Mouse (Mus musculus) midbrain, embryonic 12.5 days (tissue): ENCODE measurements around the gene Gm27021. TPM values are rescaled to one million over a fixed set of nuclear protein-coding genes. Genes with fewer than 3 reads are reported as not detected.
A peak's percentile ranks its signal among the peaks of the same experiment; 100 is the strongest.

Experiments
- ATAC-seq: fragments of 200-750 bp; cut with Nextera tagmentation; 2 replicates; pipeline ENCODE4 v1.8.0; 2017; ENCODE audit warnings: low read depth, moderate TSS enrichment, moderate library complexity; ENCODE audit not compliant: low FRiP score
- H3K27ac ChIP-seq: fragments of 300-500 bp; sonication (generic); replicated peaks from 2 replicates; pipeline ENCODE4 v1.5.1; 2016; ENCODE audit warnings: mild to moderate bottlenecking
- H3K27me3 ChIP-seq: fragments of 300-500 bp; sonication (generic); 2 replicates; pipeline ENCODE4 v1.6.1; 2016; ENCODE audit warnings: mild to moderate bottlenecking
- H3K36me3 ChIP-seq: fragments of 300-500 bp; sonication (generic); 2 replicates; pipeline ENCODE4 v1.6.1; 2016
- H3K4me1 ChIP-seq: fragments of 300-500 bp; sonication (generic); 2 replicates; pipeline ENCODE4 v1.6.1; 2016
- H3K4me2 ChIP-seq: fragments of 300-500 bp; sonication (generic); replicated peaks from 2 replicates; pipeline ENCODE4 v1.6.1; 2016; ENCODE audit warnings: mild to moderate bottlenecking, moderate library complexity
- H3K4me3 ChIP-seq: fragments of 300-500 bp; sonication (generic); 2 replicates; pipeline ENCODE4 v1.5.1; 2016; ENCODE audit warnings: mild to moderate bottlenecking
- H3K9ac ChIP-seq: fragments of 300-500 bp; sonication (generic); replicated peaks from 2 replicates; pipeline ENCODE4 v1.6.1; 2016; ENCODE audit warnings: mild to moderate bottlenecking, moderate library complexity
- H3K9me3 ChIP-seq: fragments of 300-500 bp; sonication (generic); 2 replicates; pipeline ENCODE4 v1.6.1; 2016; ENCODE audit warnings: mild to moderate bottlenecking
- WGBS: fragments of 180-500 bp; shearing (Covaris S2); methylation state at CpG from one replicate; pipeline ENCODE4 v1.1.7; 2016; 5-methylcytosine and 5-hydroxymethylcytosine counted together
- polyA plus RNA-seq: library from polyadenylated mRNA; unstranded; fragments of >200 nt; fragmentation: Nextera tagmentation; extraction: Ambion mirVana; gene quantifications from 2 replicates; pipeline ENCODE4 v1.2.1, GENCODE M21; 2016

The Gm27021 gene
- polyA plus RNA-seq, 1 experiment from 2014 or later, result 3.0 TPM

DNA sequence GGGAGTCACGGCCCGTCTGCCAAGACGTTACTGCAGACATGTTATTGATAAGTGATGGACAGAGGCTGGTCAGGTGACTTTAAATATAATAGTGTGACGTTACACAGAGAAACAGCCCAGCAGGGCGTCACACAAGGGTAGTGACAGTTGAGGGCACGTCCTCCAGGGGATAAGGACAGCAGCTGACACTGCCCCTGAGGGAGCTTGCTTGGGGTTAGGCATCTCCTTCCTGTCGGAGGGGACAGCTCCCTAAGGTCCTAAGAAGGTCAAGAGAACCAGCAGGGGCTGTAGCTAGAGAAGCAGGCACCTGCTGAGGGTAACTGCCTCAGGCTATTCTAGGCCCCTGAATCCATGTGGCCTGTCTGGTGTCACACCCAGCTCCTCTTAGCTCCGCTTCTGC lies 96.3 kb downstream of the Gm27021 start:
- no peak overlapping the region for H3K4me2 ChIP-seq
- H3K9ac ChIP-seq, result no peak overlapping the region
- H3K4me3 ChIP-seq, result no peak overlapping the region
- H3K4me1 ChIP-seq, result peaks cover 13% of the 10 kb centered on the region
- WGBS, result 81% methylated on average over 8 of the region's 8 CpGs
- no peak for ATAC-seq
- H3K9me3 ChIP-seq, result no peaks in the 10 kb centered on the region
- H3K27ac ChIP-seq, result no peak overlapping the region
- peaks cover 99% of the 10 kb centered on the region for H3K36me3 ChIP-seq
- H3K27me3 ChIP-seq, result no peaks in the 10 kb centered on the region

DNA sequence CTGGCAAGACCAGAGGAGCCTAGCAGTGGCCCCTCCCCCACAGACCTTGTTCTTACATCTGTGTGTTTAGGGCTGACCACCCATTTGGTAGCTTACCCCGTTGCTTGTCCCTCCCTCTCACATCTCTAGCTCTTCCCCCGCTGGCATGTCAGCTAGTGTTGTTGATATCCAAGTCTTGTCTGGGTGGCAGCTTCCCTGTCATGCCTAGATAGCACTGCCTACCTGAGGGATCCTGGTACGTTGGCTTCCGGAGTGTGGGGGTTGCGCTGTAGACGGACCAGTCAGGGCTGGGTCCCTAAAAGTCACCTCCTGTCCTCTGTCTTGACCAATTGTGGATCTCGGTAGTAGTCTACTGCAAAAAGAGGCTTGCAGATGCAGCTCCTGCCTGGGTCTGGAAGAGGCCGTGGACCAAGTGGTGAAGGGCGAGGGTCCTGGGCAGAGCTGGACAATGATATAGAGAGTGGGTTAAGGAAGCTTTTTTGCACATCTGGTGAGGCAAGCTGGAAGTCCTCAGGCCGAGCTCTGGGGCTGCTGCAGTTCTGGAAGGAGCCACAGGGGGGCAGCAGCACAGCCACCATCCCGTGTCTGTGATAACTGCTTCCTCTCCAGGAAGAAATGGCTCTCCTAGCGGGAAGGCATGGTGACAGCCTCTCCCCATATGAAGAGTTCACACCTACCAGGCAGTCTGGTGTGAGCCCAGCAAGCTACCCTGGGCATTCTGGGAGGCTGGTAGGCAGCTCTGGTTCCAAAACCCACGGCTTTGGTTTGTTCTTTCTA lies 97.8 kb downstream of the Gm27021 start:
- H3K36me3 ChIP-seq, result peaks cover 90% of the 10 kb centered on the region
- peak overlapping the region; percentile 46; the same call in 1 of the 2 replicates for H3K27ac ChIP-seq
- H3K4me1 ChIP-seq, result peaks cover 21% of the 10 kb centered on the region
- ATAC-seq, result no peak
- 63% methylated on average over 13 of the region's 13 CpGs for WGBS
- H3K9me3 ChIP-seq, result no peaks in the 10 kb centered on the region
- H3K9ac ChIP-seq, result no peak overlapping the region
- no peak overlapping the region for H3K4me2 ChIP-seq
- no peaks in the 10 kb centered on the region for H3K27me3 ChIP-seq
- H3K4me3 ChIP-seq, result no peak overlapping the region

DNA sequence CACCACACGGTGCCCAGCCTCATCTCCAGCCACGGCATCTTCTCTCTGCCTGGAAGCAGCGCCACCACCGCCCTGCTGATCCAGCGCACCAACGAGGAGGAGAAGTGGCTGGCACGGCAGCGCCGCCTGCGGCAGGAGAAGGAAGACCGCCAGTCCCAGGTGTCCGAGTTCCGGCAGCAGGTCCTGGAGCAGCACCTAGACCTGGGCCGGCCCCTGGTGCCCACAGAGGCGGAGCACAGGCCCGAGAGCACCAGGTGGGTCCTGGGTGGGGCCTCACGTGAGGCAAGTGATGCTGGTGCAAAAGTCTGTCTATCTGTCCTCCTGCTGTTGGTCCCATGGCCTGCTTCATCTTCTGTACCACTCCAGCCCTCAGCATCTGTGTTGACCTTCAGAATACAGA lies 98.8 kb downstream of the Gm27021 start:
- no peaks in the 10 kb centered on the region for H3K9me3 ChIP-seq
- WGBS, result 95% methylated on average over 17 of the region's 17 CpGs
- no peak overlapping the region for H3K4me2 ChIP-seq
- ATAC-seq, result no peak
- 0 out of 2 replicates have a peak overlapping the region, but pooled peaks have one; percentile 46 for H3K27ac ChIP-seq
- peaks cover 30% of the 10 kb centered on the region for H3K4me1 ChIP-seq
- no peak overlapping the region for H3K9ac ChIP-seq
- H3K27me3 ChIP-seq, result no peaks in the 10 kb centered on the region
- H3K4me3 ChIP-seq, result no peak overlapping the region
- H3K36me3 ChIP-seq, result peaks cover 80% of the 10 kb centered on the region

DNA sequence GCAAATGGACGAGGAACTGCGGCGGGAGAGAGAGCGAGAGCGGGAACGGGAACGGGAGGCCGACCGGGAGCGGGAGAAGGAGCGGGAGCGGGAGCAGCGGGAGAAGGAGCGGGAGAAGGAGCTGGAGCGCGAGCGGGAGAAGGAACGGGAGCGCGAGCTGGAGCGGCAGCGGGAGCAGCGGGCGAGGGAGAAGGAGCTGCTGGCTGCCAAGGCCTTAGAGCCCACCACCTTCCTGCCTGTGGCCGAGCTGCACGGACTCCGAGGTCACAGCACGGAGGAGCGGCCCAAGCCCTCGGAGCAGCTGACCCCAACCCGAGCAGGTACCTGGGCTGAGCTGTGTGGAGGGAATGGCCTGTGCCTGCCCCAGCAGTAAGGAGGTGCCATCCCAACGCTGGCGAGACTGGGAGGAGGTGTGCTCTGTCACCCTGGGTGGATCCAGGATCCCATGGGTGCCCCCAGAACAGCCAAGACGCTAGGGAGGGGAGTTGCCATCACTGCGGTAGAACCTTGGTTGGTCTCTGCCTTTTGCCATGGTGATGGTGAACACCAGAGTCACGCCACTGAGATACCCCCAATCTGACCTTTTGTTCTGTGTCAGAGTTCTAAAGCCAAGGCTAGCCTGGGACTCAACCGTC lies 99.6 kb downstream of the Gm27021 start:
- no peak for ATAC-seq
- 95% methylated on average over 37 of the region's 37 CpGs for WGBS
- H3K4me3 ChIP-seq, result no peak overlapping the region
- no peak overlapping the region for H3K4me2 ChIP-seq
- peaks cover 72% of the 10 kb centered on the region for H3K36me3 ChIP-seq
- H3K27me3 ChIP-seq, result no peaks in the 10 kb centered on the region
- peaks cover 39% of the 10 kb centered on the region for H3K4me1 ChIP-seq
- no peaks in the 10 kb centered on the region for H3K9me3 ChIP-seq
- H3K9ac ChIP-seq, result no peak overlapping the region
- H3K27ac ChIP-seq, result peak overlapping the region; percentile 2

DNA sequence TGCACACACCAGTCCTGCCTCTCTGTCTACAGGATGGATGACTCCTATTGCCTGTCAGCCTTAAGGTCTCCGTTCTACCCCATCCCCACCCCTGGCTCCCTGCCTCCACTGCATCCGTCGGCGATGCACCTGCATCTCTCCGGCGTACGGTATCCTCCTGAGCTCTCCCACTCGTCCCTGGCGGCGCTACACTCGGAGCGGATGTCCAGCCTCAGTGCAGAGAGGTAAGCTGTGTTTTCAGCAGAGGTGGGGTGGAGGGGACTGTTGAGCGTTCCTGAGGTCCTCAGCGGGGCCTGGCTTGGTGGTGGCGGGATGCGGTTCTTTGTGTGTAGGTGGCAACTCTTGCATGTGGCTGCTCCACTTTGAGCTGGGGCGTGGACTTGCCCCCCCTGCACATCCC lies 100.1 kb downstream of the Gm27021 start:
- no peak for ATAC-seq
- WGBS, result 97% methylated on average over 17 of the region's 17 CpGs
- Histone ChIP-seq H3K9me3 (no peaks in the 10 kb centered on the region), H3K9ac (no peak overlapping the region), H3K4me1 (peaks cover 44% of the 10 kb centered on the region), H3K27me3 (no peaks in the 10 kb centered on the region), H3K4me3 (no peak overlapping the region), H3K36me3 (peaks cover 66% of the 10 kb centered on the region), H3K4me2 (no peak overlapping the region), H3K27ac (peak overlapping the region; percentile 2)

DNA sequence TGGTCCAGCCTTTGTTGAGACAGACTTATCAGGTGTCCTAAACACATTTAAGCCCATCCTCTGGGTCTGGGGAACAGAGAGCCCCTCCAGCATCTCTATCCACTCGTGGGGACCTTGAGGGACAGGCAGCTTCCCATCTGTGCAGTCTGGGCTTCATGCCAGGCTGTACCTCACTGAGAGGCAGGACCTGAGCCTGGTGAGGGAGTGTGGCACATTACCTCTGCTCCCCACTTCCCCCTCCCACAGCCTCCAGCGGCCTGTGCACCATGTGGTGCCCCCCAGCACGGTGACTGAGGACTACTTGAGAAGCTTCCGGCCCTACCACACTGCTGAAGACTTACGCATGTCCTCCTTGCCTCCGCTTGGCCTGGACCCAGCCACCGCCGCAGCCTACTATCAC lies 101.2 kb downstream of the Gm27021 start:
- peaks cover 55% of the 10 kb centered on the region for H3K4me1 ChIP-seq
- H3K4me3 ChIP-seq, result no peak overlapping the region
- no peaks in the 10 kb centered on the region; the same call in 1 of the 2 replicates for H3K27me3 ChIP-seq
- H3K27ac ChIP-seq, result 0 out of 2 replicates have a peak overlapping the region, but pooled peaks have one; percentile 88
- ATAC-seq, result no peak
- peaks cover 59% of the 10 kb centered on the region for H3K36me3 ChIP-seq
- no peak overlapping the region for H3K4me2 ChIP-seq
- no peaks in the 10 kb centered on the region for H3K9me3 ChIP-seq
- WGBS, result 93% methylated on average over 8 of the region's 8 CpGs
- H3K9ac ChIP-seq, result no peak overlapping the region

DNA sequence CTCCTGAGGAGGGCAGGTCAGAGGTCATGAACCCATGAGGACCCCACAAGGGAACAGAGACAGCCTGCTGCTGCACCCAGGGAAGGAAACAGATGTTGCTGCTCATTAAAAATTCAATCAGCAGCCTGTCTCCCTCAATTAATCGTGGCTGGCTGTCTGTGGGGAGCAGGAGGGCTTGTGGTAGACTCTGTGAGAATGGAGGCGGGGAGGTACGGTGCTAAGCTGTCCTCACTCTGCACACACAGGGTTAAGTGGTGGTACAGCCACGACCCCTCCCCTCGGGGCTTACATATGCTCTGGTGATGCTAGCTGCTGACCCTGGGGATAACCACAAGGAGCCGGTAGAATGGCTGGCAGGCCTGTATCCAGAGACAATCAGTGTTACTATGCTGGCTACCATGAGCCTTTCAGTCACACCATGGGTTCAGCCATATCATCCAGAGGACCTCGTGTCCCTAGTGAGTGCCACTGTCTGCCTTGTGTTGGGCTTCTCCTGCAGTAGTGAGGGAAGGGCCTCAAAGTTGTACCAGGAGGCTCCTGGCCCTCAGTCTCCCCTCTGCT lies 102.6 kb downstream of the Gm27021 start:
- 0 out of 2 replicates have a peak overlapping the region, but pooled peaks have one; percentile 9 for H3K4me2 ChIP-seq
- peaks cover 66% of the 10 kb centered on the region for H3K4me1 ChIP-seq
- peaks cover 46% of the 10 kb centered on the region for H3K36me3 ChIP-seq
- no peak overlapping the region for H3K4me3 ChIP-seq
- ATAC-seq, result peak; percentile 28
- peak overlapping the region; percentile 88 for H3K27ac ChIP-seq
- no peaks in the 10 kb centered on the region; the same call in 1 of the 2 replicates for H3K27me3 ChIP-seq
- peak overlapping the region; percentile 6; the same call in 1 of the 2 replicates for H3K9ac ChIP-seq
- no peaks in the 10 kb centered on the region for H3K9me3 ChIP-seq
- 10% methylated on average over 7 of the region's 7 CpGs for WGBS

DNA sequence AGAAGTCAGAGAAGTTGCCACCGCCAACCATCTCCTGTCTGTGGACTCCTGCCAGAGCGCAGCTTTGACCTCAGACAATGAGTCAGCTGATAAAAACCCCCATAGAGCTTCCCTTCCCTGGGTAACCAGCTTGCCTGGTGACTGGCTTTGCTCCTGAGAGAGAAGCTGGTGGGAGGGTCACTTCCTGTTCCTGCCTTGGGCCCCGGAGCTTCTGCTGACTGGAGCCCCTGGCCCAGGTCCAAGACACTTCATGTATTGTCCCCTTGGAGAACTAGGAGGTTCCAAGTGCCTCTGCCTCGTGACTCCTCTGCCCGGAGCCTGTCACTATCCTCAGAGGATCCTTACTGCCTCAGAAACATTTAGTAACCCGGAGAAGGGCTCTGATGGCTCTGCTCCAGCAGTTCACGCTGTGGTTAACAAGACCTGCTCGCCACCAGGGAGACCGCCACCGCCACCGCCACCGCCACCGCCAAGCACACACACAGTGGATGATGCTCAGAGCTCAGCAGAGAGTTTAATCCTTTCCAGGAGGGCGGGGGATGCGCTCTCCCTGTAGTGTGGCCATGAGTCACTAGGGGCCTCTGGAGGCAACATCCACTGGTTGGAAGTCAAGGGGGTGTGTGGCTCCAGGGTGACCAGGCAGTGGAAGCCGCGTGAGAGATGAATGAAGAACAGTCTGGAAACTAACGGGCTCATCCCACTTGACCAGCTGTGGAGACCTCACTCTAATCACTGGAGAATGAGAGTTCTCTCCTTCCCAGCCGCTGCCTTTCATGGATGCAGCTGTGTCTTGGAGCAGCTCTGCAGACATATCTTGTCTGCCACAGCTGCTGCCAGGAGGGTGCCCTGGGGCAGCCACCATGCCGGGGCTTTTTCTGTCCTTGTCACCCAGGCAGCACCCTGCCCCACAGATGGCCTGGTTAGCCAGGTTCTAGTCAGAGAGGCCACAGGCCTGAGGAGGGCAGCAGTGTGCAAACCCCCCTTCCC lies 103.7 kb downstream of the Gm27021 start:
- 9% methylated on average over 20 of the region's 20 CpGs for WGBS
- Histone ChIP-seq H3K4me2 (peak overlapping the region; percentile 15), H3K9ac (no peak overlapping the region; the same call in 1 of the 2 replicates), H3K4me1 (peaks cover 77% of the 10 kb centered on the region), H3K36me3 (peaks cover 35% of the 10 kb centered on the region), H3K27me3 (no peaks in the 10 kb centered on the region; the same call in 1 of the 2 replicates), H3K4me3 (no peak overlapping the region), H3K27ac (peak overlapping the region; percentile 88), H3K9me3 (no peaks in the 10 kb centered on the region)
- ATAC-seq, result peak; percentile 46

DNA sequence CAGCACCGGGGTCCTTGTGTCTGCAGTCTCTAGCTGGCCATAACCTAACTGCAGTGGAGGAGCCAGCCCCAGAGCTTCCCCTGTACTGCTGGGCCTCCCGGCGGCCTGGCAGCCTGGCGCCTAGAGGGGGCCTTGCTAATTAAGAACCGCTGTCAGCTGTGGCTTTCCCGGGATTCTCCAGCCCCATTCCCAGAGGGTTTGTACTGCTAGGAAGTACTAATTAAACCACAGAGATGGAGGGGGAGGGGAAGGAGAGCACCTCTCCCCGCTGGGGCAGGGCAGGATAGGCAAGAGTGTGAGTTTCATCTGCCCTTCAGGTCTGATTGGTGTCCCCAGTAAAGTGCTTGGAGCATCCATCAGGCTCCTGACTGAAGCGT lies 104.5 kb downstream of the Gm27021 start:
- 13% methylated on average over 8 of the region's 8 CpGs for WGBS
- peak; percentile 36 for ATAC-seq
- peak overlapping the region; percentile 88 for H3K27ac ChIP-seq
- H3K27me3 ChIP-seq, result peaks cover 2% of the 10 kb centered on the region; the same call in 1 of the 2 replicates
- no peaks in the 10 kb centered on the region for H3K9me3 ChIP-seq
- H3K4me2 ChIP-seq, result peak overlapping the region; percentile 15
- peaks cover 27% of the 10 kb centered on the region for H3K36me3 ChIP-seq
- H3K9ac ChIP-seq, result 0 out of 2 replicates have a peak overlapping the region, but pooled peaks have one; percentile 1
- H3K4me3 ChIP-seq, result no peak overlapping the region
- peaks cover 85% of the 10 kb centered on the region for H3K4me1 ChIP-seq

DNA sequence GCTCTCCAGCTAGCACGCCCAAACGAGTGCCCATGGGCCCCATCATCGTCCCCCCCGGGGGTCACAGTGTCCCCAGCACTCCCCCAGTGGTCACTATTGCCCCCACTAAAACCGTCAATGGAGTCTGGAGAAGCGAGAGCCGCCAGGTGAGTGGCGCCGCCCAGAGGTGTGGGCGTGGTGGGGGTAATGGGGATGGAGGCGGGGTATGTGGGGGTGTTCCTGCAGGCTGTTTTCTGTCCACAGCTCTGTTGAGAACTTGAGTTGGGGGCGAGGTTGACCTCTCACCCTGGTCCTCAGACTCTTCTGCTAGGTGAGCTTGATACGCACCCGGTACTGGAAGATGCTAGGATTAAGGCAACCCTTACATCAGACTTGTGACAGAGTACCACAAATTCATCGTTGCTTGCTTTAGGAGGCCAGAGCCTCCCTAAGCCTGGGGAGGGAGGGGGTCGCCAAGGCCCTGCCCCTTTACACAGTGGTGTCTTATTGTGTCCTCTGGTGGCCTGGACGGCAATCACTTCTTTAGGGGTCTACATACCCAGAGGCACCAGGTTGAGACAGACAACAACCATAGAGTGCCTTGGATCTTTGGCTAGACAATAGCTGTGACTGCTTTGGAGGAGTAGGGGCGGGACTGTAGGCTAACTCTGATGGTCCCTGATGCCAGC lies 105.1 kb downstream of the Gm27021 start:
- Histone ChIP-seq H3K36me3 (peaks cover 22% of the 10 kb centered on the region), H3K4me3 (no peak overlapping the region)

More for the DNA sequence above, 105.1 kb downstream of the Gm27021 start:
- Histone ChIP-seq H3K27me3 (peaks cover 6% of the 10 kb centered on the region; the same call in 1 of the 2 replicates), H3K27ac (peak overlapping the region; percentile 88), H3K4me1 (peaks cover 90% of the 10 kb centered on the region), H3K4me2 (no peak overlapping the region), H3K9ac (0 out of 2 replicates have a peak overlapping the region, but pooled peaks have one; percentile 1), H3K9me3 (no peaks in the 10 kb centered on the region)
- ATAC-seq, result no peak
- 78% methylated on average over 18 of the region's 18 CpGs for WGBS
